Mouse (Mus musculus) myocyte (in vitro differentiated cells): ENCODE data around the gene Chd2. TPM values are rescaled to one million over a fixed set of nuclear protein-coding genes. Genes with fewer than 3 reads are reported as not detected.

Experiments
- H3K27me3 ChIP-seq: one replicate; pipeline ENCODE4 v1.6.1; 2011; ENCODE audit not compliant: control insufficient read depth, insufficient read depth, insufficient read length
- H3K36me3 ChIP-seq: one replicate; pipeline ENCODE4 v1.6.1; 2011; ENCODE audit not compliant: control insufficient read depth, insufficient read depth
- H3K4me2 ChIP-seq: one replicate; pipeline ENCODE4 v1.6.1; 2011; ENCODE audit warnings: low read depth, control low read depth
- H3K4me3 ChIP-seq: one replicate; pipeline ENCODE4 v1.5.1; 2011; ENCODE audit warnings: mild to moderate bottlenecking, control low read depth, moderate library complexity
- H3K79me2 ChIP-seq: one replicate; pipeline ENCODE4 v1.6.1; 2011; ENCODE audit not compliant: control insufficient read depth, insufficient read depth
- H3ac ChIP-seq: one replicate; pipeline ENCODE4 v1.6.1; 2011; ENCODE audit not compliant: control insufficient read depth, insufficient read length
- CEBPB ChIP-seq: IDR thresholded peaks from 2 replicates; pipeline ENCODE4 v1.6.1; 2011; ENCODE audit warnings: mild to moderate bottlenecking, moderate library complexity; ENCODE audit not compliant: poor library complexity, insufficient read depth, severe bottlenecking
- E2F4 ChIP-seq: IDR thresholded peaks from one replicate; pipeline ENCODE4 v1.6.1; 2011; ENCODE audit warnings: mild to moderate bottlenecking, control low read depth, moderate library complexity; ENCODE audit not compliant: insufficient read depth
- MAX ChIP-seq: IDR thresholded peaks from one replicate; pipeline ENCODE4 v1.6.1; 2011; ENCODE audit warnings: low read depth, mild to moderate bottlenecking, control low read depth
- MYOD1 ChIP-seq, 3 experiments: IDR thresholded peaks; one replicate each; pipeline ENCODE4 v1.6.1; 2011; ENCODE audit warnings: control low read depth in 2 of 3, low read depth in 2 of 3, mild to moderate bottlenecking in 2 of 3, moderate library complexity in 1 of 3; ENCODE audit not compliant: insufficient read length in 2 of 3, control insufficient read depth in 1 of 3
- MYOG ChIP-seq, 3 experiments: IDR thresholded peaks; one replicate each; pipeline ENCODE4 v1.6.1; 2011; ENCODE audit warnings: control low read depth in 2 of 3, low read depth in 2 of 3, mild to moderate bottlenecking in 2 of 3; ENCODE audit not compliant: insufficient read length in 2 of 3, control insufficient read depth in 1 of 3, insufficient read depth in 1 of 3
- POLR2A ChIP-seq: IDR thresholded peaks from one replicate; pipeline ENCODE4 v1.6.1; 2011; ENCODE audit warnings: low read depth, mild to moderate bottlenecking, control low read depth, moderate library complexity; ENCODE audit not compliant: insufficient read length
- POLR2AphosphoS2 ChIP-seq: IDR thresholded peaks from one replicate; pipeline ENCODE4 v1.6.1; 2011; ENCODE audit warnings: low read depth, control low read depth; ENCODE audit not compliant: insufficient read length
- REST ChIP-seq: IDR thresholded peaks from one replicate; pipeline ENCODE4 v1.6.1; 2011; ENCODE audit warnings: mild to moderate bottlenecking, control low read depth, moderate library complexity; ENCODE audit not compliant: insufficient read depth, insufficient read length
- SRF ChIP-seq: IDR thresholded peaks from one replicate; pipeline ENCODE4 v1.6.1; 2011; ENCODE audit warnings: low read depth; ENCODE audit not compliant: control insufficient read depth, insufficient read length
- TCF12 ChIP-seq: IDR thresholded peaks from one replicate; pipeline ENCODE4 v1.6.1; 2011; ENCODE audit warnings: mild to moderate bottlenecking, control low read depth; ENCODE audit not compliant: poor library complexity, insufficient read depth, severe bottlenecking
- TCF3 ChIP-seq: IDR thresholded peaks from one replicate; pipeline ENCODE4 v1.6.1; 2011; ENCODE audit warnings: low read depth, control low read depth; ENCODE audit not compliant: insufficient read length
- USF1 ChIP-seq: IDR thresholded peaks from one replicate; pipeline ENCODE4 v1.6.1; 2011; ENCODE audit warnings: low read depth, mild to moderate bottlenecking, control low read depth, moderate library complexity
- polyA plus RNA-seq: library from polyadenylated mRNA; unstranded; fragments of >200 nt; fragmentation: generic; extraction: Trizol; gene quantifications from one replicate; pipeline ENCODE4 v1.2.1, GENCODE M21; 2012; ENCODE audit warnings: missing spikeins

Chd2 gene
- polyA plus RNA-seq, 1 experiment = 7.9 TPM

DNA sequence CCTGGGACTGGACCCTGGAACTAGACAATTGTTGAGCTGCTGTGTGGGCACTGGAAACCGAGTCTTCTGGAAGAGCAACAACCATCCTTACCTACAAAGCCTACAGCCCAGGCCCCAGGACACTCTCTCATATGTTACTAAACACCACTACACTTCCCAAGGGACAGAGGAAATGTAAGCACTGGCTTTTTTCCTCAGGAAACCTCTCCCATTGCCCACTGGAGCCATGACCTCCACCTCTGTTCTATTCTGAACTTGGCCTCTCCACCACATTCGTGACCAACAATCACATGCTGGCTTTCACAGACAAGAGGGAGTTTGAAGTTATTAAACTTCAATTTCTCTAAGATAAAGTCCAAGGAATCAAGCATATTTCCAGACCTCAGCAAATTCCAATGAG is 43.4 kb downstream of the Chd2 start:
- H3K36me3 ChIP-seq = peaks cover 85% of the 10 kb centered on the region
- no peak overlapping the region for H3ac ChIP-seq
- no peaks in the 10 kb centered on the region for H3K27me3 ChIP-seq
- H3K4me2 ChIP-seq = no peak overlapping the region
- no peaks in the 10 kb centered on the region for H3K79me2 ChIP-seq
- no peak overlapping the region for H3K4me3 ChIP-seq
- no peak for TF ChIP-seq E2F4
- TF ChIP-seq SRF = no peak
- no peak for TF ChIP-seq POLR2AphosphoS2
- no peak for TF ChIP-seq MYOD1 (IDR thresholded peaks at IDR 0.05; ENCODE audit: control insufficient read depth in 1 of 3, insufficient read length in 2 of 3, low read depth in 2 of 3)
- TF ChIP-seq USF1 = no peak

DNA sequence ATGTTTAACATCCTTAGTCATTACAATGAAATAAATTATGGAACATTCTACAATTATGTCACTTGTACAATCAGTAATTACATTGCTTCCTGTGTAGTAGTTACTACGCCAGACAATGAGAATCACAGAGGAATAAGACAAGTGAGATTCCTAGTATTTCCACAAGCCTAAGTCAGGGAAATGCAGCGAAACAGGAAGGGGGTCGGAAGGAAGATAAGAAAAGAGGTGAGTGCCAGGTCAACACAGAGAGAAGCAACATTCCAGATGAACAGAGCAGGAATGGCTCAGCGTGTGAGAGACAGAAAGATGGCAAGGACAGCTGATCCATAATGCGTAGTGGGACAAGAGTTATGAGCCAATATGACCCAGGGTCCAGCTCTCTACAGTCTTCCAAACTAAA is 52.4 kb downstream of the Chd2 start:
- H3K27me3 ChIP-seq = no peaks in the 10 kb centered on the region
- TF ChIP-seq CEBPB = no peak
- no peak for TF ChIP-seq REST
- no peak for TF ChIP-seq SRF
- TF ChIP-seq TCF3 = no peak
- no peak for TF ChIP-seq MAX
- no peak for TF ChIP-seq POLR2A
- TF ChIP-seq MYOG (IDR thresholded peaks at IDR 0.05; ENCODE audit: control insufficient read depth in 1 of 3, insufficient read depth in 1 of 3, insufficient read length in 2 of 3, low read depth in 2 of 3) = no peak
- no peak for TF ChIP-seq POLR2AphosphoS2
- no peak for TF ChIP-seq E2F4
- no peak for TF ChIP-seq TCF12
- no peak for TF ChIP-seq MYOD1 (IDR thresholded peaks at IDR 0.05; ENCODE audit: control insufficient read depth in 1 of 3, insufficient read length in 2 of 3, low read depth in 2 of 3)
- TF ChIP-seq USF1 = no peak
- no peak overlapping the region for H3K4me2 ChIP-seq

GRCm38 (mm10) chr7:73481094-73481493 is 60.5 kb downstream of the Chd2 start:
- peaks cover 8% of the 10 kb centered on the region for H3K79me2 ChIP-seq
- no peak for TF ChIP-seq CEBPB
- no peak for TF ChIP-seq MYOD1 (IDR thresholded peaks at IDR 0.05; ENCODE audit: control insufficient read depth in 1 of 3, insufficient read length in 2 of 3, low read depth in 2 of 3)
- TF ChIP-seq REST = no peak
- no peak for TF ChIP-seq SRF
- TF ChIP-seq E2F4 = no peak
- no peak for TF ChIP-seq USF1
- H3K27me3 ChIP-seq = no peaks in the 10 kb centered on the region
- no peak overlapping the region for H3K4me2 ChIP-seq
- H3K4me3 ChIP-seq = no peak overlapping the region
- peaks cover 78% of the 10 kb centered on the region for H3K36me3 ChIP-seq
- H3ac ChIP-seq = no peak overlapping the region

More for the DNA sequence above, 52.4 kb downstream of the Chd2 start:
- Histone ChIP-seq H3K36me3 (peaks cover 77% of the 10 kb centered on the region), H3K79me2 (peaks cover 3% of the 10 kb centered on the region), H3K4me3 (no peak overlapping the region), H3ac (no peak overlapping the region)

DNA sequence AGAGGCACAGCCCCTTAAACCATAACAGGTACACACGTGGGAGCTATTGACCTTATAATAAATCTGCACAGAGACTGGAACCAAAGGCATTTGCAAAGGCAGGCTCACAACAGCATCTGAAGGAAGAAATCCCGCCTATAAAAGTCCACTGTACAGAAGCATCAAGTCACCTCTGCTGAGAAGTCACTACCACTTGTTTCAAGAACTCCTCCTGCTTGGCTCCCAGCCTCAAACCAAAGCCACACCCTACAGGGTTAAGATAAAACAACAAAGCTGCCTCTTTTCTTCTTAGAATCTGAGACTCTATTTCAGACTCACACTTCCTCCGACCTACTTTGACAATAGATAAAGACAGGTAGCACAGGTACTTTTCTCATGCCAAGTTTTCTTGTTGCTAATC is 62.1 kb downstream of the Chd2 start:
- Histone ChIP-seq H3K27me3 (no peaks in the 10 kb centered on the region), H3K4me3 (no peak overlapping the region), H3K4me2 (no peak overlapping the region), H3K79me2 (peaks cover 7% of the 10 kb centered on the region), H3ac (no peak overlapping the region), H3K36me3 (peaks cover 81% of the 10 kb centered on the region)
- no peak for TF ChIP-seq TCF3

DNA sequence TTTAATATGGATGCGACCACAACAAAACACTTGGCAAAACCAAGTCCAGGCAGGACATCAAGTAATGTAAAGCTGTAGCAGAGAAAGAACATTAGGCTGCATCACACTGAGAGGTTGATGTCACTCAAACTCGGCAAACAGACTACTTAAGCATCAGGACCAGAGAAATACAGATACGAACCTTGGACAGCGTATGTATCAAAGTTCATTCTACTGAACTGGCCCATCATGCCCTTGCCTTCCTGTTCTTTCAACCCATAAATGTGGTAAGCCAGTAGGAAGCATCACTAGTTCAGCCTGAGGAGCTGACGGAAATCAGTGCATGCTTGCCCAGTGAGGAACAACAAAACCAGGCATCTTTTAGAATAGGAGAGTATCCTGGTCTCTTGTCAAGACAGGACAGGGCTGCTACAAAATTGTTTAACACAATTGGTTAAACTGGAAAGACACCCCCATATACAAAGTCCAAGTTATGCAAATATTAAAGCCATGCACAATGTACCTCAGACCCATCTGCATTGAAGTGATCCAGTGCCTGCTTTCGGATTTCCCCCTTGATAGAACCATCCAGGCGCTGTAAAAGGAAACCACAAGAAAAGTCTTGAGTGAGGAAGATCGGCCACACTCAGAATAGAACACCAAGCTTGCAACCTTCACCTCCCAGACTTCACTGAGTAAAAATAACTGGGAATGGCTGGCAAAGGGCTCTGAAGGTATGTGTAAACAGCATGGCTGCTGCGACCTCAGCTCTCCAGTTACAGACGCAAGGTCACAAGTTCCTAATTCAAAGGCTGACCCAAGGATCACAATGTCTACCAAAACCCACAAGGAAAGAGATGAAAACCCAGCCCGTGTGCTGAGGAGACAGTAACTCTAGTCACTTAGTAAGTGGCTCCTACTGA is 63.2 kb downstream of the Chd2 start:
- no peak overlapping the region for H3K4me2 ChIP-seq
- H3K36me3 ChIP-seq = peaks cover 89% of the 10 kb centered on the region
- TF ChIP-seq TCF3 = no peak
- TF ChIP-seq SRF = no peak
- no peak for TF ChIP-seq REST
- no peak for TF ChIP-seq MYOD1 (IDR thresholded peaks at IDR 0.05; ENCODE audit: control insufficient read depth in 1 of 3, insufficient read length in 2 of 3, low read depth in 2 of 3)
- no peak for TF ChIP-seq MYOG (IDR thresholded peaks at IDR 0.05; ENCODE audit: control insufficient read depth in 1 of 3, insufficient read depth in 1 of 3, insufficient read length in 2 of 3, low read depth in 2 of 3)
- no peak for TF ChIP-seq E2F4
- no peak for TF ChIP-seq POLR2A
- no peak for TF ChIP-seq POLR2AphosphoS2
- TF ChIP-seq TCF12 = no peak
- TF ChIP-seq MAX = no peak
- no peak for TF ChIP-seq CEBPB
- TF ChIP-seq USF1 = no peak
- H3ac ChIP-seq = no peak overlapping the region
- H3K27me3 ChIP-seq = no peaks in the 10 kb centered on the region
- no peak overlapping the region for H3K4me3 ChIP-seq
- peaks cover 4% of the 10 kb centered on the region for H3K79me2 ChIP-seq
